Mouse (Mus musculus): ENCODE data around the gene Spag7. TPM values are rescaled to one million over a fixed set of nuclear protein-coding genes. Genes with fewer than 3 reads are reported as not detected.
A peak's percentile ranks its signal among the peaks of the same experiment; 100 is the strongest.

The Spag7 gene
- total and polyA plus RNA-seq, 2 experiments = 21.0 to 31.6 TPM

DNA sequence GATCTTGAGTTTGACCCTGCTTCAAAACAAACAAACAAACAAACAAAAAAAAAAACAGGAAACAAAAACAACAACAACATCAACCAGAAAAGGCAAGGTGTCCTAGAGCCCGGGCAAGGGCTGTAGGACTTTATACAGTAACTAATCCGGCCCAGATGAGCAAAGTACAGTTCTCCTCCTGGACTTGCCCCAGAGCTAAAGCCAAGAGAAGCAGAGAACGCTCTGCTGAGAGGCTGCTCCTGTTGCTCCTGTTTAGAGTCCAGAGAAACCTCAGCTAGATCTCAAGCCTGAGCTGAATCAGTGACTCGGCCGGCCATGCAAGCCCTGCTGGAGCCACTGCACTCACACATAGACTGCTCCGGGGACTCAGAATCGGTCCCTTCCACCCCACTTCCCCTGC lies 39.1 kb downstream of the Spag7 start:
- TF ChIP-seq POLR2A (IDR thresholded peaks at IDR 0.05; ENCODE audit: extremely low read depth, insufficient read depth, low read length) = 0 out of 2 replicates have a peak, but pooled peaks have one; percentile 9
- no peak for TF ChIP-seq CTCF (IDR thresholded peaks at IDR 0.05; ENCODE audit: low read depth, low read length)
- 19% methylated on average over 7 of the region's 7 CpGs for WGBS
- Histone ChIP-seq H3K36me3 (ENCODE audit: control insufficient read depth, insufficient read depth, low read length) (no peaks in the 10 kb centered on the region), H3K4me3 (ENCODE audit: insufficient read depth, low read depth, low read length) (peak overlapping the region; percentile 31; the same call in 1 of the 2 replicates), H3K9ac (ENCODE audit: low read depth, low read length) (peak overlapping the region; percentile 69), H3K4me1 (ENCODE audit: control insufficient read depth, insufficient read depth, low read length) (peaks cover 13% of the 10 kb centered on the region), H3K27me3 (ENCODE audit: control insufficient read depth, insufficient read depth, low read length) (no peaks in the 10 kb centered on the region), H3K27ac (replicated peaks; ENCODE audit: insufficient read depth, low read depth, low read length) (peak overlapping the region; percentile 88), H3K79me2 (ENCODE audit: control insufficient read depth, insufficient read depth, low read length) (no peaks in the 10 kb centered on the region)
- peak; percentile 90 for DNase-seq (ENCODE audit: extremely low read depth, low read depth, low spot score)

DNA sequence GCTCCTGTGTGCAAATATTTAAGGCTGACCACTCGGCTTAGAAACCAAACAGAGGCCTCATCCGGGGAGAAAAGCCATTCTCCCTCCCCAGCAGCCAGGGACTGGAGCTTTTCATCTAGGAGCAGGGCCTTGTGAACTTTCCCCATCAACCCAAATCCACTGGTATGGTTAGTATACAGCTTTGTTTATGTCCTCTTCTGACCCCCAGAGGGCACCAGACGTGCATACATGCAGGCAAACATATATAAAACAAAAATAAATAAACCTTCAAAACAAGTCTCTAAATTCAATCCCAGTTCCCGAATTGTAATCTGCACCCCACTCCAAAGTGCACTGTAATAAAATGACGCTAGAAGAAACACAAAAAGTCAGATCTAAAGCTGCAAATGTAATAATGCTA lies 39.7 kb downstream of the Spag7 start:
- Histone ChIP-seq H3K4me3 (ENCODE audit: insufficient read depth, low read depth, low read length) (no peak overlapping the region), H3K27ac (replicated peaks; ENCODE audit: insufficient read depth, low read depth, low read length) (no peak overlapping the region), H3K4me1 (ENCODE audit: control insufficient read depth, insufficient read depth, low read length) (peaks cover 13% of the 10 kb centered on the region), H3K36me3 (ENCODE audit: control insufficient read depth, insufficient read depth, low read length) (no peaks in the 10 kb centered on the region), H3K79me2 (ENCODE audit: control insufficient read depth, insufficient read depth, low read length) (no peaks in the 10 kb centered on the region), H3K9ac (ENCODE audit: low read depth, low read length) (no peak overlapping the region), H3K27me3 (ENCODE audit: control insufficient read depth, insufficient read depth, low read length) (no peaks in the 10 kb centered on the region)
- 27% methylated on average over 5 of the region's 5 CpGs for WGBS
- no peak for DNase-seq (ENCODE audit: extremely low read depth, low read depth, low spot score)
- TF ChIP-seq CTCF (IDR thresholded peaks at IDR 0.05; ENCODE audit: low read depth, low read length) (peak; percentile 29), POLR2A (IDR thresholded peaks at IDR 0.05; ENCODE audit: extremely low read depth, insufficient read depth, low read length) (no peak)

- Histone ChIP-seq H3K36me3 (ENCODE audit: control insufficient read depth, insufficient read depth, low read length) (no peaks in the 10 kb centered on the region), H3K79me2 (ENCODE audit: control insufficient read depth, insufficient read depth, low read length) (no peaks in the 10 kb centered on the region), H3K9ac (ENCODE audit: low read depth, low read length) (no peak overlapping the region), H3K27ac (replicated peaks; ENCODE audit: insufficient read depth, low read depth, low read length) (no peak overlapping the region), H3K27me3 (ENCODE audit: control insufficient read depth, insufficient read depth, low read length) (no peaks in the 10 kb centered on the region), H3K4me3 (ENCODE audit: insufficient read depth, low read depth, low read length) (no peak overlapping the region), H3K4me1 (ENCODE audit: control insufficient read depth, insufficient read depth, low read length) (peaks cover 13% of the 10 kb centered on the region)
- TF ChIP-seq POLR2A (IDR thresholded peaks at IDR 0.05; ENCODE audit: extremely low read depth, insufficient read depth, low read length) (no peak), CTCF (IDR thresholded peaks at IDR 0.05; ENCODE audit: low read depth, low read length) (no peak)
- 78% methylated on average over 2 of the region's 2 CpGs for WGBS
- no peak for DNase-seq (ENCODE audit: extremely low read depth, low read depth, low spot score)
Measured at GRCm38 (mm10) chr11:70628431-70628830, 40.8 kb downstream of the Spag7 start.

GRCm38 (mm10) chr11:70626877-70627276 lies 42.3 kb downstream of the Spag7 start:
- Histone ChIP-seq H3K4me1 (ENCODE audit: control insufficient read depth, insufficient read depth, low read length) (peaks cover 13% of the 10 kb centered on the region), H3K27me3 (ENCODE audit: control insufficient read depth, insufficient read depth, low read length) (no peaks in the 10 kb centered on the region), H3K79me2 (ENCODE audit: control insufficient read depth, insufficient read depth, low read length) (no peaks in the 10 kb centered on the region), H3K4me3 (ENCODE audit: insufficient read depth, low read depth, low read length) (no peak overlapping the region), H3K9ac (ENCODE audit: low read depth, low read length) (no peak overlapping the region), H3K27ac (replicated peaks; ENCODE audit: insufficient read depth, low read depth, low read length) (no peak overlapping the region), H3K36me3 (ENCODE audit: control insufficient read depth, insufficient read depth, low read length) (no peaks in the 10 kb centered on the region)
- peak; percentile 51 for DNase-seq (ENCODE audit: extremely low read depth, low read depth, low spot score)
- TF ChIP-seq POLR2A (IDR thresholded peaks at IDR 0.05; ENCODE audit: extremely low read depth, insufficient read depth, low read length) = no peak
- TF ChIP-seq CTCF (IDR thresholded peaks at IDR 0.05; ENCODE audit: low read depth, low read length) = no peak
- WGBS = 29% methylated on average over 4 of the region's 4 CpGs

- DNase-seq (ENCODE audit: extremely low read depth, low read depth, low spot score) = no peak
- H3K79me2 ChIP-seq (ENCODE audit: control insufficient read depth, insufficient read depth, low read length) = no peaks in the 10 kb centered on the region
- no peak for TF ChIP-seq POLR2A (IDR thresholded peaks at IDR 0.05; ENCODE audit: extremely low read depth, insufficient read depth, low read length)
- peak; percentile 79 for TF ChIP-seq CTCF (IDR thresholded peaks at IDR 0.05; ENCODE audit: low read depth, low read length)
- 57% methylated on average over 4 of the region's 4 CpGs for WGBS
- no peaks in the 10 kb centered on the region for H3K36me3 ChIP-seq (ENCODE audit: control insufficient read depth, insufficient read depth, low read length)
- no peak overlapping the region for H3K9ac ChIP-seq (ENCODE audit: low read depth, low read length)
- no peak overlapping the region for H3K4me3 ChIP-seq (ENCODE audit: insufficient read depth, low read depth, low read length)
- peaks cover 10% of the 10 kb centered on the region for H3K4me1 ChIP-seq (ENCODE audit: control insufficient read depth, insufficient read depth, low read length)
- no peak overlapping the region for H3K27ac ChIP-seq (replicated peaks; ENCODE audit: insufficient read depth, low read depth, low read length)
- H3K27me3 ChIP-seq (ENCODE audit: control insufficient read depth, insufficient read depth, low read length) = no peaks in the 10 kb centered on the region
Measured at GRCm38 (mm10) chr11:70625473-70625872, 43.7 kb downstream of the Spag7 start.

GRCm38 (mm10) chr11:70623053-70623742 lies 46.0 kb downstream of the Spag7 start:
- WGBS = 89% methylated on average over 10 of the region's 10 CpGs
- Histone ChIP-seq H3K4me3 (ENCODE audit: insufficient read depth, low read depth, low read length) (no peak overlapping the region), H3K27me3 (ENCODE audit: control insufficient read depth, insufficient read depth, low read length) (no peaks in the 10 kb centered on the region), H3K4me1 (ENCODE audit: control insufficient read depth, insufficient read depth, low read length) (0 out of 2 replicates have a peak, but pooled peaks cover 5% of the 10 kb centered on the region), H3K36me3 (ENCODE audit: control insufficient read depth, insufficient read depth, low read length) (no peaks in the 10 kb centered on the region), H3K27ac (replicated peaks; ENCODE audit: insufficient read depth, low read depth, low read length) (no peak overlapping the region), H3K9ac (ENCODE audit: low read depth, low read length) (no peak overlapping the region), H3K79me2 (ENCODE audit: control insufficient read depth, insufficient read depth, low read length) (no peaks in the 10 kb centered on the region)
- TF ChIP-seq POLR2A (IDR thresholded peaks at IDR 0.05; ENCODE audit: extremely low read depth, insufficient read depth, low read length) = no peak
- TF ChIP-seq CTCF (IDR thresholded peaks at IDR 0.05; ENCODE audit: low read depth, low read length) = peak; percentile 35
- no peak for DNase-seq (ENCODE audit: extremely low read depth, low read depth, low spot score)

All from liver, adult 2 months (tissue).